Mouse (Mus musculus): ENCODE results near the gene Crp. TPM values are rescaled to one million over a fixed set of nuclear protein-coding genes. Genes with fewer than 3 reads are reported as not detected.

Crp gene
- total RNA-seq, 1 experiment: not detected

DNA sequence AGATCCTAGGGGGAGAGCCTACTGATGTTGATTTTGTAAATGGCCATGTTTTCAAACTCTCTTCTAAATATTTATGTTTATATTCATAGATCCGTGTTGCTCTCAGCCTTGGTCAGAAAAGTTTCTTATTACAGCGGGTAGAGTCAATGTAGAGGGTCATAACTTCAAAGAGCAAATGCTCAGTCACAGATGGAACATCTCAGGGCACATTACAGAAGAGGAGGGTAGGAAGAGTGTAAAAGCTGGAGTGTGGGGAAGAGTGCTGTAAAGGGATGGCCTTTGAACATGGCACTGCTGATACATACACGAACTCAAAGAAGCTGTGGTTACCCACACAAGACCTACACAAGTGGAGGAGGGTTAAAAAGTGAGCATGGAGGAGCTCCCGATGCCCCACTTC, 177.4 kb downstream of the Crp start:
- no peak for TF ChIP-seq CHD2 (IDR thresholded peaks at IDR 0.05; ENCODE audit: low read depth, low read length)
- no peak for TF ChIP-seq ZNF384 (IDR thresholded peaks at IDR 0.05; ENCODE audit: low read depth, low read length)
- no peak for TF ChIP-seq MAFK (IDR thresholded peaks at IDR 0.05; ENCODE audit: insufficient read depth, low read depth, low read length)
- TF ChIP-seq ZC3H11A (IDR thresholded peaks at IDR 0.05; ENCODE audit: borderline replicate concordance, low read depth, low read length): no peak
- TF ChIP-seq HCFC1 (IDR thresholded peaks at IDR 0.05; ENCODE audit: borderline replicate concordance, insufficient read depth, low read length): no peak
- in situ Hi-C loops (cut with MboI; ENCODE audit: low sequenced_read_pairs in 2 of 2, unreplicated experiment in 2 of 2): no loop called here

DNA sequence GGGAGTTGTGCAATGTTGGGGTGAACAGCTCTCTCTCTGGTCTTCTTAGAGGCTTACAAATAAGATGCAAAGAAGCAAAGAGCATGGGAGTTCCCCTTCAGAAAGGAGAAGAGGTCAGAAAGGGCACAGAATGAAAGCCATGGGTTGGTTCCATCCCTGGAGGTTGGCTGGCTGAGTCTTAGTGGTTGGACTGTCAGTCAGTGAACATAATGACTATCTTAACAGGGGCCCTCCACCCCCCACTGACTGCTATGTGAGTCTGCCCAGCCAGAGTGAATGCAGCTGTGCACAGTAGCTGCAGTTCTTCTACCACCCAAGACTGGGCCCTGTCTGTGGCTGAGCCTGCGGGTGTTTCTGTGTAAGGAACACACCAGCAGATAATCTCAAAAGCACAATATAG, 178.8 kb downstream of the Crp start:
- TF ChIP-seq CHD2 (IDR thresholded peaks at IDR 0.05; ENCODE audit: low read depth, low read length) (no peak), HCFC1 (IDR thresholded peaks at IDR 0.05; ENCODE audit: borderline replicate concordance, insufficient read depth, low read length) (no peak), ZC3H11A (IDR thresholded peaks at IDR 0.05; ENCODE audit: borderline replicate concordance, low read depth, low read length) (no peak), ZNF384 (IDR thresholded peaks at IDR 0.05; ENCODE audit: low read depth, low read length) (no peak), MAFK (IDR thresholded peaks at IDR 0.05; ENCODE audit: insufficient read depth, low read depth, low read length) (no peak)
- H3K27ac ChIP-seq (ENCODE audit: insufficient read depth, low read depth, low read length, poor library complexity, severe bottlenecking): no peak overlapping the region
- H3K9me3 ChIP-seq (ENCODE audit: control insufficient read depth, insufficient read depth, low read depth, low read length): no peaks in the 10 kb centered on the region
- in situ Hi-C loops (cut with MboI; ENCODE audit: low sequenced_read_pairs in 2 of 2, unreplicated experiment in 2 of 2): no loop called here
- no peaks in the 10 kb centered on the region for H3K36me3 ChIP-seq (ENCODE audit: control insufficient read depth, insufficient read depth, low read length, poor library complexity, severe bottlenecking)
- H3K4me1 ChIP-seq (ENCODE audit: control insufficient read depth in 2 of 2, insufficient read depth in 2 of 2, low read length in 2 of 2, poor library complexity in 1 of 2): no peaks in the 10 kb centered on the region
- no peak for DNase-seq (ENCODE audit: low read depth, low spot score)
- H3K9ac ChIP-seq (ENCODE audit: insufficient read depth, low read depth, low read length, poor library complexity, severe bottlenecking): no peak overlapping the region
- H3K4me3 ChIP-seq (ENCODE audit: insufficient read depth in 1 of 2, low read depth in 1 of 2, low read length in 2 of 2, poor library complexity in 1 of 2, severe bottlenecking in 1 of 2): no peak overlapping the region

More for the DNA sequence above, 177.4 kb downstream of the Crp start:
- Histone ChIP-seq H3K36me3 (ENCODE audit: control insufficient read depth, insufficient read depth, low read length, poor library complexity, severe bottlenecking) (no peaks in the 10 kb centered on the region), H3K4me3 (ENCODE audit: insufficient read depth in 1 of 2, low read depth in 1 of 2, low read length in 2 of 2, poor library complexity in 1 of 2, severe bottlenecking in 1 of 2) (no peak overlapping the region), H3K4me1 (ENCODE audit: control insufficient read depth in 2 of 2, insufficient read depth in 2 of 2, low read length in 2 of 2, poor library complexity in 1 of 2) (no peaks in the 10 kb centered on the region), H3K27ac (ENCODE audit: insufficient read depth, low read depth, low read length, poor library complexity, severe bottlenecking) (no peak overlapping the region), H3K9me3 (ENCODE audit: control insufficient read depth, insufficient read depth, low read depth, low read length) (no peaks in the 10 kb centered on the region), H3K9ac (ENCODE audit: insufficient read depth, low read depth, low read length, poor library complexity, severe bottlenecking) (no peak overlapping the region)
- DNase-seq (ENCODE audit: low read depth, low spot score): no peak

Other genes starting within 250 kb of the Crp start
- 1.6 and 2.7 TPM in 2 replicates for gene Slamf9, start 222.7 kb upstream of the Crp start, total RNA-seq (2012; rRNA removed)
- gene Igsf9, start 216.3 kb upstream of the Crp start, total RNA-seq (2012; rRNA removed): 45.6 and 80.3 TPM in 2 replicates
- gene Tagln2, start 198.0 kb upstream of the Crp start, total RNA-seq (2012; rRNA removed): 112 and 131 TPM in 2 replicates
- 0.67 and 1.2 TPM in 2 replicates for gene Cfap45, start 177.3 kb upstream of the Crp start, total RNA-seq (2012; rRNA removed)
- gene Vsig8, start 142.1 kb upstream of the Crp start, total RNA-seq (2012; rRNA removed): 0.09 and 0.26 TPM in 2 replicates
- gene Slamf8, start 107.5 kb upstream of the Crp start, total RNA-seq (2012; rRNA removed): not detected in 2 replicates
- gene Fcrl6, start 95.5 kb upstream of the Crp start, total RNA-seq (2012; rRNA removed): not detected in 2 replicates
- 0.13 TPM in 1 of 2 replicates, not detected in the other for gene Dusp23, start 65.1 kb upstream of the Crp start, total RNA-seq (2012; rRNA removed)
- gene Apcs, start 197.0 kb downstream of the Crp start, total RNA-seq (2012; rRNA removed): not detected in 2 replicates